Mouse (Mus musculus) liver, postnatal 0 days (tissue): ENCODE data around the gene Faap100. TPM values are rescaled to one million over a fixed set of nuclear protein-coding genes. Genes with fewer than 3 reads are reported as not detected.

Experiments used
- ATAC-seq: fragments of 200-750 bp; cut with Nextera tagmentation; 2 replicates; pipeline ENCODE4 v1.8.0; 2017; ENCODE audit warnings: mild to moderate bottlenecking, moderate library complexity
- DNase-seq: peaks from one replicate; pipeline ENCODE4 v3.0.0-alpha.2; 2016
- H3K27ac ChIP-seq: fragments of 300-500 bp; sonication (generic); 2 replicates; pipeline ENCODE4 v1.5.1; 2014; ENCODE audit warnings: antibody characterized with exemption, moderate library complexity, mild to moderate bottlenecking, low read depth
- H3K27me3 ChIP-seq: fragments of 300-500 bp; sonication (generic); 2 replicates; pipeline ENCODE4 v1.6.1; 2014; ENCODE audit warnings: low read length, control low read depth, mixed read lengths; ENCODE audit not compliant: insufficient read depth
- H3K36me3 ChIP-seq: fragments of 300-500 bp; sonication (generic); replicated peaks from 2 replicates; pipeline ENCODE4 v1.6.1; 2014; ENCODE audit warnings: mild to moderate bottlenecking, control low read depth, low read length, moderate library complexity, mixed read lengths; ENCODE audit not compliant: insufficient read depth
- H3K4me1 ChIP-seq: fragments of 300-500 bp; sonication (generic); 2 replicates; pipeline ENCODE4 v1.6.1; 2014; ENCODE audit warnings: antibody characterized with exemption, mild to moderate bottlenecking, control low read depth; ENCODE audit not compliant: insufficient read depth
- H3K4me2 ChIP-seq: fragments of 300-500 bp; sonication (generic); 2 replicates; pipeline ENCODE4 v1.6.1; 2014; ENCODE audit warnings: low read depth, mild to moderate bottlenecking, low read length, moderate library complexity, mixed read lengths
- H3K4me3 ChIP-seq: fragments of 300-500 bp; sonication (generic); 2 replicates; pipeline ENCODE4 v1.5.1; 2014; ENCODE audit warnings: low read depth, low read length
- H3K9ac ChIP-seq: fragments of 300-500 bp; sonication (generic); replicated peaks from 2 replicates; pipeline ENCODE4 v1.6.1; 2014; ENCODE audit warnings: mild to moderate bottlenecking, moderate library complexity
- H3K9me3 ChIP-seq: fragments of 300-500 bp; sonication (generic); 2 replicates; pipeline ENCODE4 v1.6.1; 2016; ENCODE audit warnings: mild to moderate bottlenecking, control low read depth, low read length, mixed read lengths
- CTCF ChIP-seq: sonication (generic); IDR thresholded peaks from 2 replicates; pipeline ENCODE4 v1.5.1; 2016; ENCODE audit warnings: antibody characterized with exemption, low read depth
- EP300 ChIP-seq: IDR thresholded peaks from 2 replicates; pipeline ENCODE4 v1.6.1; 2016; ENCODE audit warnings: antibody characterized with exemption, low read depth, mild to moderate bottlenecking
- WGBS: fragments of 180-500 bp; shearing (Covaris S2); extraction: QIAGEN DNeasy Blood & Tissue Kit; methylation state at CpG from one replicate; pipeline ENCODE4 v1.1.7; 2014; ENCODE audit not compliant: insufficient replicate concordance; 5-methylcytosine and 5-hydroxymethylcytosine counted together
- polyA plus RNA-seq: library from polyadenylated mRNA; unstranded; fragments of >200 nt; fragmentation: Nextera tagmentation; extraction: Ambion mirVana; gene quantifications from 2 replicates; pipeline ENCODE4 v1.2.1, GENCODE M21; 2015

Faap100 gene
- polyA plus RNA-seq, 1 experiment from 2014 or later: 5.8 TPM

- Histone ChIP-seq H3K9me3 (no peaks in the 10 kb centered on the region), H3K36me3 (no peaks in the 10 kb centered on the region), H3K9ac (no peak overlapping the region), H3K27me3 (no peaks in the 10 kb centered on the region), H3K4me2 (no peak overlapping the region), H3K27ac (peak overlapping the region; percentile 46), H3K4me1 (peaks cover 40% of the 10 kb centered on the region), H3K4me3 (no peak overlapping the region)
- ATAC-seq: no peak; the same call in 1 of the 2 replicates
- peak; percentile 76 for DNase-seq
- TF ChIP-seq CTCF: no peak
- TF ChIP-seq EP300: no peak
- 30% methylated on average over 10 of the region's 10 CpGs for WGBS
These were observed 20.7 kb downstream of the Faap100 start for GRCm38 (mm10) chr11:120357791-120358401.

DNA sequence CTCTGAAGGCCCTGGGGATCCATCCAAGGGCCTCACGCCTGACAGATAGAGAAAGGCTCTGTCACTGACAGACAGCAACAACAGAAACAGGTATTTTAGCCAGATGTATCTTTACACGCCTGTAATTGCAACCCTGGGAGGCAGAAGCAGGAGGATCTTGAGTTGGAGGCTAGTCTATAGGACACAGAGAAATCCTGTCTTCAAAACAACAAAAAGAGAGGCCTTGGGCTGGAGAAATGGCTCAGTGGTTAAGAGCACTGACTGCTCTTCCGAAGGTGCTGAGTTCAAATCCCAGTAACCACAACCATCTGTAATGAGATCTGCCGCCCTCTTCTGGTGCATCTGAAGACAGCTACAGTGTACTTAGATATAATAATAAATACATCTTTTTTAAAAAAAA is 21.7 kb downstream of the Faap100 start:
- H3K4me1 ChIP-seq: peaks cover 45% of the 10 kb centered on the region

GRCm38 (mm10) chr11:120356319-120356840 is 22.2 kb downstream of the Faap100 start:
- no peak overlapping the region for H3K4me2 ChIP-seq
- H3K4me3 ChIP-seq: no peak overlapping the region
- H3K27me3 ChIP-seq: no peaks in the 10 kb centered on the region
- no peaks in the 10 kb centered on the region for H3K9me3 ChIP-seq
- no peak overlapping the region for H3K27ac ChIP-seq
- no peak for DNase-seq
- 89% methylated on average over 15 of the region's 15 CpGs for WGBS
- peak; percentile 41; the same call in 1 of the 2 replicates for TF ChIP-seq CTCF
- TF ChIP-seq EP300: no peak
- peaks cover 46% of the 10 kb centered on the region for H3K4me1 ChIP-seq
- H3K36me3 ChIP-seq: no peaks in the 10 kb centered on the region
- no peak overlapping the region for H3K9ac ChIP-seq
- ATAC-seq: no peak

More for the DNA sequence above, 21.7 kb downstream of the Faap100 start:
- no peak for ATAC-seq
- H3K9me3 ChIP-seq: no peaks in the 10 kb centered on the region
- no peak overlapping the region for H3K4me3 ChIP-seq
- TF ChIP-seq CTCF (no peak), EP300 (no peak)
- no peak overlapping the region for H3K9ac ChIP-seq
- no peaks in the 10 kb centered on the region for H3K27me3 ChIP-seq
- WGBS: 91% methylated on average over 4 of the region's 4 CpGs
- DNase-seq: no peak
- no peak overlapping the region for H3K27ac ChIP-seq
- H3K4me2 ChIP-seq: no peak overlapping the region
- H3K36me3 ChIP-seq: no peaks in the 10 kb centered on the region

DNA sequence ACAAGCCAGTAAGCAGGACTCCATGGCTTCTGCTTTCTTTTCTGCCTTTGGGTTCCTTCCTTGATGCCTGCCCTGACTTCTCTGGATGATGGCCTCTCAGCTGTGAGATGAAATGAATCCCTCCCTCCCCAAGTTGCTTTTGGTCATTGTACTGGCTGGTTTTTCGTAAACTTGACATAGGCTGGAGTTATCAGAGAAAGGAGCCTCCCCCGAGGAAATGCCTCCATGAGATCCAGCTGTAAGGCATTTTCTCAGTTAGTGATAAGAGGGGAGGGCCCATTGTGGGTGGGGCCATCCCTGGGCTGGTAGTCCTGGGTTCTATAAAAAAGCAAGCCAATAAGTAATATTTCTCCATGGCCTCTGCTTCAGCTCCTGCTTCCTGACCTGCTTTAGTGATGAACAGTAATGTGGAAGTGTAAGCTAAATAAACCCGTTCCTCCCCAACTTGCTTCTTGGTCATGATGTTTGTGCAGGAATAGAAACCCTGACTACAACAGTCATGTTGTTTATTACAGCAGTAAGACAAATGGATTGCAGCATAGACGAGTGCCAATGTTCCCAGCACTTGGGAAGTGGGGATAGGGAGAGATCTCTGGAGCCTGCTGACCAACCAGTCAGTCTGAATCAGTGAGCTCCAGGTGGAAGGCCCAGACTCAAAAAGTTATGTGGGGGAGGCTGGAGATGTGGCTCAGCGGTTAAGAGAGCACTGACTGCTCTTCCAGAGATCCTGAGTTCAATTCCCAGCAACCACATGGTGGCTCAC is 23.1 kb downstream of the Faap100 start:
- H3K27me3 ChIP-seq: no peaks in the 10 kb centered on the region
- H3K27ac ChIP-seq: peak overlapping the region; percentile 79
- no peak overlapping the region for H3K4me3 ChIP-seq
- no peak for ATAC-seq
- no peak for DNase-seq
- no peak overlapping the region for H3K9ac ChIP-seq
- peak overlapping the region; percentile 71 for H3K4me2 ChIP-seq
- 54% methylated on average over 5 of the region's 5 CpGs for WGBS
- no peaks in the 10 kb centered on the region for H3K36me3 ChIP-seq
- 0 out of 2 replicates have a peak, but pooled peaks have one; percentile 35 for TF ChIP-seq EP300
- no peak for TF ChIP-seq CTCF
- H3K4me1 ChIP-seq: peaks cover 54% of the 10 kb centered on the region
- H3K9me3 ChIP-seq: no peaks in the 10 kb centered on the region

DNA sequence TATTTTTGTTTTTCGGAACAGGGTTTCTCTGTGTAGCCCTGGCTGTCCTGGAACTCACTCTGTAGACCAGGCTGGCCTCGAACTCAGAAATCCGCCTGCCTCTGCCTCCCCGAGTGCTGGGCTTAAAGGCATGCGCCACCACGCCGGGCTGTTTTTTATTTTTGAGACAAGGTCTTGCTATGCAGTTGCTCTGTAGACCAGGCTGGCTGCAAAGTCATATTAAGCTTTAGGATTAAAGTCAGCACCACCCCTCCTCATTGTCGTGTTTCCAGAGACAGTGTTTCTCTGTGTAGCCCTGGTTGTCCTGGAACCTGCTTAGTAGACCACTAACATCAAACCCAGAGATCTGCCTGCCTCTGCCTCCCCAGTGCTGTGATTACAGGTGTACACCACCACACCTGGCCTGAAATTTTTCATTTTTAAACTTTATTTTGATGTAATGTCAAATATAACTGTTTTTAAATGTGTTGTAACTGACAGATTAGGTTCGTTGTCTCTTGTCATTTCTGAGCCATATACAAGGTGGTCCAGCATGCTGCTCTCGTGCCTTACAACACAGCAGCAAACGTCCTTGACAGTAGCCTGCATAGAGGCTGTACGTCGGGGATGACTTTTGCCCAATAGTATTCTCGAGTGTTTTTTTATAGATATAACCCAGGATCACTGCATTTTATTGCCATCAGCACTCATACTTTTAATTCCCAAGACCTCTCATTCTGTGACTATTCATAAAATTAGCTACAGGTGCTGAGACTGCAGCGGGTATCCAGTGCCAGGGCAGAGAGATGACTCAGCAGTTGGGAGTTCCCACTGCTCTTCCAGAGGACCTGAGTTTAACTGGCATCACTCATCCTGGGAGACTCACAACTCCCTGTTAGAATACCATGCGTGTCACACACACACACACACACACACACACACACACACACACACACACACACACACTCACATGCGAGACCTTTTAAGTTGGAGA is 24.0 kb downstream of the Faap100 start:
- peaks cover 62% of the 10 kb centered on the region for H3K4me1 ChIP-seq
- DNase-seq: peak; percentile 11
- peak overlapping the region; percentile 79 for H3K27ac ChIP-seq
- TF ChIP-seq CTCF (no peak), EP300 (no peak)
- WGBS: 78% methylated on average over 17 of the region's 17 CpGs
- H3K27me3 ChIP-seq: no peaks in the 10 kb centered on the region
- no peaks in the 10 kb centered on the region for H3K9me3 ChIP-seq
- H3K4me2 ChIP-seq: peak overlapping the region; percentile 71
- no peak overlapping the region for H3K9ac ChIP-seq
- no peaks in the 10 kb centered on the region for H3K36me3 ChIP-seq
- H3K4me3 ChIP-seq: no peak overlapping the region
- ATAC-seq: no peak
